Comparison of ENCODE assay signal across 9 mouse cellular contexts in the genomic region with DNA sequence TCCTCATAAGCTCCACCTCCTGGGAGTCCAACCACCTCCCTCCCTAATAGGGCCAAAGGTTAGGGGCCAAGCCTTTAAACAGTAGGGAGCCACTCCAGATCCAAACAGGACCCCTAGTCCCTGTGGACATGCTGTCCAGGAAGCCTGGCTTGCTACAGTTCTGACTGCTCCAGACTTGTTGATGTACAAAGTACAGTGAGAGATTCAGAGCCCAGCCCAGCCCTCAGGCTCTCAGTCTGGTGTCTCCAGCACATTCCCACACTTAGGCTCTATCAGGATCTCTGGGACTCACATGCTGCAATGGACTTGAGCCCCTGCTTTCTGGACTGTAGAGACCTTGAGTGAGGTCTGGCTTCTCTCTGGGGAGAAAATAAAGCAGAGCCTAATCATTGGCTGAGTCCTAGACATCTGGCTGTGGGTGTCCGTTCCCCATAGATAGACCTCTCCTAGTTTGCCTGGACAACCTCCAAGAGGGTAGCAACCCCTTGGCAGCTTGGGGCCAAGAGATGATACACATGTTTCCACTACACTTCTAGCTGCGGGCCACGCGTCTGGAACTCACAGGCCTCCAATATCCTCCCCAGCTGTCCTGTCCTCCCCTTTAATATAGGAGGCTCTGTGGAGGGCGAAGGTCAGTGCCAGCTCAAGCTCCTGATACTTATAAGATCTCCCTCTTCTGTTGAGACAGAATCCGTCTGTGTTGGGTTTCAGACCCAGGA. TPM values are rescaled to one million over a fixed set of nuclear protein-coding genes. Genes with fewer than 3 reads are reported as not detected.
DNase-seq lines count a peak whose midpoint lies in the region; ATAC-seq and TF ChIP-seq lines count a peak whose summit lies in the region.
"Had no signal": no experiment of that assay in that cellular context is flagged by ENCODE, and none has a peak within 500 bp of the region (broad histone marks: within the 10 kb centered on the region; RNA-seq: fewer than 3 reads in every experiment).

No protein-coding gene starts in this region.

- peak; percentile 93 for TF ChIP-seq EP300 in heart, adult 2 months (IDR thresholded peaks at IDR 0.05; ENCODE audit: insufficient read depth, low read depth, low read length)

- no peak overlapping the region for H3K9ac ChIP-seq in forebrain, embryonic 12.5 days
- no peak overlapping the region for H3K9ac ChIP-seq in forebrain, embryonic 15.5 days (replicated peaks)
- no peak overlapping the region for H3K9ac ChIP-seq in heart, adult 2 months (ENCODE audit: low read depth, low read length)
- no peak overlapping the region for H3K9ac ChIP-seq in kidney, embryonic 15.5 days

- no peak overlapping the region for H3K4me3 ChIP-seq in forebrain, embryonic 12.5 days (replicated peaks)
- H3K4me3 ChIP-seq in forebrain, embryonic 15.5 days, result no peak overlapping the region
- no peak overlapping the region for H3K4me3 ChIP-seq in heart, adult 2 months
- H3K4me3 ChIP-seq in kidney, embryonic 15.5 days (replicated peaks), result no peak overlapping the region
- H3K4me3 ChIP-seq in cerebellum, adult 2 months (replicated peaks; ENCODE audit: insufficient read depth, low read depth, low read length), result no peak overlapping the region

- H3K9me3 ChIP-seq in forebrain, embryonic 12.5 days, result peaks cover 5% of the 10 kb centered on the region; the same call in 1 of the 2 replicates
- H3K9me3 ChIP-seq in forebrain, embryonic 15.5 days, result no peaks in the 10 kb centered on the region
- no peaks in the 10 kb centered on the region for H3K9me3 ChIP-seq in kidney, embryonic 15.5 days (replicated peaks)

- peaks cover 32% of the 10 kb centered on the region for H3K36me3 ChIP-seq in forebrain, embryonic 12.5 days (replicated peaks)
- peaks cover 21% of the 10 kb centered on the region for H3K36me3 ChIP-seq in forebrain, embryonic 15.5 days
- H3K36me3 ChIP-seq in heart, adult 2 months (ENCODE audit: control insufficient read depth, insufficient read depth, low read length), result peaks cover 16% of the 10 kb centered on the region
- peaks cover 28% of the 10 kb centered on the region for H3K36me3 ChIP-seq in kidney, embryonic 15.5 days

- intact Hi-C loops in heart, adult 2 months (cut with DNase I), result loop anchor here (10.0 kb wide), 1 partner anchor 607 kb away; a partner anchor contains a TSS
- intact Hi-C loops in left cerebral cortex, postnatal 25 days (cut with DNase I), result no loop called here

- WGBS in forebrain, embryonic 12.5 days, result 86% methylated on average over 6 of the region's 6 CpGs
- WGBS in forebrain, embryonic 15.5 days, result over 99% methylated on average over 6 of the region's 6 CpGs
- WGBS in heart, adult 2 months, result 37% methylated on average over 6 of the region's 6 CpGs
- WGBS in kidney, embryonic 15.5 days, result 69% methylated on average over 6 of the region's 6 CpGs
- WGBS in cerebellum, adult 2 months, result 82% methylated on average over 6 of the region's 6 CpGs

- no peak overlapping the region for H3K4me2 ChIP-seq in forebrain, embryonic 12.5 days
- H3K4me2 ChIP-seq in forebrain, embryonic 15.5 days (replicated peaks), result no peak overlapping the region
- no peak overlapping the region; the same call in 1 of the 2 replicates for H3K4me2 ChIP-seq in kidney, embryonic 15.5 days

- ATAC-seq in forebrain, embryonic 12.5 days (ENCODE audit: low FRiP score), result no peak
- no peak for ATAC-seq in forebrain, embryonic 15.5 days (replicated peaks)
- no peak for ATAC-seq in kidney, embryonic 15.5 days (replicated peaks; ENCODE audit: low FRiP score)

- no peaks in the 10 kb centered on the region for H3K79me2 ChIP-seq in heart, adult 2 months (replicated peaks; ENCODE audit: control insufficient read depth, insufficient read depth, low read length)

- 0 out of 2 replicates have a peak overlapping the region, but pooled peaks have one; percentile 8 for H3K27ac ChIP-seq in forebrain, embryonic 12.5 days
- H3K27ac ChIP-seq in forebrain, embryonic 15.5 days (replicated peaks), result no peak overlapping the region
- H3K27ac ChIP-seq in heart, adult 2 months, result peak overlapping the region; percentile 98
- H3K27ac ChIP-seq in kidney, embryonic 15.5 days, result peak overlapping the region; percentile 81
- no peak overlapping the region for H3K27ac ChIP-seq in cerebellum, adult 2 months (ENCODE audit: insufficient read depth, low read length)

- peaks cover 22% of the 10 kb centered on the region for H3K4me1 ChIP-seq in forebrain, embryonic 12.5 days
- peaks cover 15% of the 10 kb centered on the region for H3K4me1 ChIP-seq in forebrain, embryonic 15.5 days
- peaks cover 34% of the 10 kb centered on the region for H3K4me1 ChIP-seq in heart, adult 2 months (ENCODE audit: control insufficient read depth, insufficient read depth, low read length)
- H3K4me1 ChIP-seq in kidney, embryonic 15.5 days, result peaks cover 47% of the 10 kb centered on the region
- H3K4me1 ChIP-seq in cerebellum, adult 2 months (ENCODE audit: control insufficient read depth, insufficient read depth, low read length), result peaks cover 20% of the 10 kb centered on the region

- TF ChIP-seq CTCF in heart, adult 2 months (IDR thresholded peaks at IDR 0.05), result no peak
- no peak for TF ChIP-seq CTCF in cerebellum, adult 2 months (IDR thresholded peaks at IDR 0.05; ENCODE audit: borderline replicate concordance, insufficient read depth, low read depth, low read length)

- DNase-seq in heart, adult 2 months, result peak; percentile 72 to 79
- peak; percentile 59 for DNase-seq in lung, postnatal 10 days
- DNase-seq in left cerebral cortex, postnatal 25 days (ENCODE audit: low spot score in 2 of 2), result no peak
- DNase-seq in cerebellum, adult 2 months, result no peak
- no peak for DNase-seq in left cerebral cortex, adult 9 months (ENCODE audit: low spot score in 2 of 2)
- DNase-seq: right cerebral cortex, postnatal 25 days had no signal

- H3K27me3 ChIP-seq in forebrain, embryonic 12.5 days, result no peaks in the 10 kb centered on the region
- H3K27me3 ChIP-seq in forebrain, embryonic 15.5 days, result no peaks in the 10 kb centered on the region
- H3K27me3 ChIP-seq in heart, adult 2 months (ENCODE audit: control insufficient read depth, insufficient read depth, low read length), result no peaks in the 10 kb centered on the region
- H3K27me3 ChIP-seq in kidney, embryonic 15.5 days, result no peaks in the 10 kb centered on the region
- no peaks in the 10 kb centered on the region for H3K27me3 ChIP-seq in cerebellum, adult 2 months (ENCODE audit: control insufficient read depth, insufficient read depth, low read length)

- peak; percentile 59 for TF ChIP-seq POLR2A in heart, adult 2 months (IDR thresholded peaks at IDR 0.05; ENCODE audit: insufficient read depth, low read depth, low read length)
- TF ChIP-seq POLR2A in cerebellum, adult 2 months (IDR thresholded peaks at IDR 0.05; ENCODE audit: borderline replicate concordance, insufficient read depth, low read length), result no peak

RNA-seq across cellular contexts. Expression of a gene that starts 6.2 kb away (rescaled TPM):
- 46.0 and 49.4 TPM in 2 replicates for polyA plus RNA-seq in forebrain, embryonic 12.5 days (2016; fragmentation: Nextera tagmentation; extraction: Ambion mirVana)
- 69.1 and 70.7 TPM in 2 replicates for polyA plus RNA-seq in forebrain, embryonic 15.5 days (2015; fragmentation: Nextera tagmentation; extraction: Ambion mirVana)
- 100 to 1,000 TPM in 1 of 2 experiments, 10 to 100 TPM in 1; 95.3 to 133 TPM for total RNA-seq in heart, adult 2 months (2021)
- 45.6 and 58.8 TPM in 2 replicates for polyA plus RNA-seq in heart, adult 2 months (2012; rRNA removed)
- 50.4 and 54.6 TPM in 2 replicates for polyA plus RNA-seq in kidney, embryonic 15.5 days (2015; fragmentation: Nextera tagmentation; extraction: Ambion mirVana)
- 10 to 100 TPM; 35.7 to 35.9 TPM for total RNA-seq in left cerebral cortex, postnatal 25 days (2021)
- 23.4 and 24.2 TPM in 2 replicates for polyA plus RNA-seq in cerebellum, adult 2 months (2012; rRNA removed)

RNA-seq across cellular contexts. Expression of a gene that starts 48.7 kb away (rescaled TPM):
- polyA plus RNA-seq in forebrain, embryonic 12.5 days (2016; fragmentation: Nextera tagmentation; extraction: Ambion mirVana), result 63.1 and 64.3 TPM in 2 replicates
- polyA plus RNA-seq in forebrain, embryonic 15.5 days (2015; fragmentation: Nextera tagmentation; extraction: Ambion mirVana), result 58.5 and 59.5 TPM in 2 replicates
- 10 to 100 TPM; 23.6 to 24.7 TPM for total RNA-seq in heart, adult 2 months (2021)
- polyA plus RNA-seq in heart, adult 2 months (2012; rRNA removed), result 13.6 and 19.9 TPM in 2 replicates
- polyA plus RNA-seq in kidney, embryonic 15.5 days (2015; fragmentation: Nextera tagmentation; extraction: Ambion mirVana), result 101 and 104 TPM in 2 replicates
- 10 to 100 TPM; 27.3 to 27.8 TPM for total RNA-seq in left cerebral cortex, postnatal 25 days (2021)
- polyA plus RNA-seq in cerebellum, adult 2 months (2012; rRNA removed), result 28.6 and 32.0 TPM in 2 replicates

RNA-seq across cellular contexts. Expression of a gene that starts 49.1 kb away (rescaled TPM):
- polyA plus RNA-seq in forebrain, embryonic 12.5 days (2016; fragmentation: Nextera tagmentation; extraction: Ambion mirVana), result 8.3 and 8.9 TPM in 2 replicates
- 7.8 and 8.5 TPM in 2 replicates for polyA plus RNA-seq in forebrain, embryonic 15.5 days (2015; fragmentation: Nextera tagmentation; extraction: Ambion mirVana)
- total RNA-seq in heart, adult 2 months (2021), result 1 to 10 TPM; 7.2 to 8.7 TPM
- 11.0 and 17.5 TPM in 2 replicates for polyA plus RNA-seq in heart, adult 2 months (2012; rRNA removed)
- polyA plus RNA-seq in kidney, embryonic 15.5 days (2015; fragmentation: Nextera tagmentation; extraction: Ambion mirVana), result 12.2 and 14.3 TPM in 2 replicates
- 10 to 100 TPM; 13.2 to 16.6 TPM for total RNA-seq in left cerebral cortex, postnatal 25 days (2021)
- polyA plus RNA-seq in cerebellum, adult 2 months (2012; rRNA removed), result 17.3 and 18.5 TPM in 2 replicates

Comparison
In these comparisons a context has a peak if more than half of its experiments do, and no peak if none do; other contexts are left out.
1. H3K27ac ChIP-seq: peak in forebrain, embryonic 12.5 days (single experiment), heart, adult 2 months (single experiment) and kidney, embryonic 15.5 days (single experiment); none in forebrain, embryonic 15.5 days (single experiment) and cerebellum, adult 2 months (single experiment).
2. DNase-seq: peak in heart, adult 2 months (2 of 2) and lung, postnatal 10 days (single experiment); none in left cerebral cortex, postnatal 25 days (0 of 2), cerebellum, adult 2 months (0 of 2) and left cerebral cortex, adult 9 months (0 of 2).